Mouse (Mus musculus) CD8-positive naive resting alpha-beta T cell, adult 57 days (primary cell): Measurements from ENCODE around the gene Fpgt. TPM values are rescaled to one million over a fixed set of nuclear protein-coding genes. Genes with fewer than 3 reads are reported as not detected.

Source experiments
- total RNA-seq: library from RNA; stranded (reverse); gene quantifications from one replicate; pipeline ENCODE4 v1.2.4, GENCODE M21; 2023

Fpgt gene
- 27.2 TPM for total RNA-seq

DNA sequence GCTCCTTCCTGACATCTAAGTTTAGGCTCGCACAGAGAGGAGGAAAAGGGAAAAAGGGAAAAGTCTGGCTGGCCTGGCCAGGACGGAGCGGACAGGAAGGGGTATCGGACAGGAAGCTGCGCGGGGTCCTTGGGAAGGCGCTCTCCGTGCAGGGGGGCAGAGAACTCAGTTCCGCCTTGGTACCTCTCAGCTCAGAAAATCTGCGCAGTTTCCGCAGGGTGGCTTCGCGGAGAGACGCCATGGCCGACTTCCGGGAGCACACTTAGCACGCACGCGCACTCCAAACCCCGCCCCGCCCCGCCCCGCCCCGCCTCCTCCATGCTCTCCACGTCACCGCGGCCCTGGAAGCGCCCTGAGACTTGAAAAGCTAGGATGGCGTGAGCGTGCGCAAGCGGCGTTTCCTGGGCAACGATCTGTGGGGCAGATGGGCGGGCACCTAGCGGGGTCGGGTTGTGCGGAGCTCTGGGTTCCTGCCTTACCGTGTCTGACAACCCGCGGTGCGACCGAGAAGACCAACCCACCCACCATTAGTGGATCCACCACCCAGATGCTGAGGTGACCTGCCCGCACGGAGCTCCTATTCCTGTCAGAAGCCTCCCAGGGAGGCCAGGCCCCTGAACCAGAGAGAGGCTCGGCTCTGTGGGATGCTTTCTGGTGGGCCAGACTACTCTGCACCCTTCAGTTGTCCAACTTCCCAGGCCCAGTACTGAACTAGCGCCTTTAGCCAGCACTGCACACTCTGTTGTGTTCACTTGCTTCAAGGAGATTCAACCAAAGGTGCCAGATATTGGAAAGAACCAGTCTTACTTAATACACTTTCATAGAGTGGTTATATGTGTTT is at the start of gene Fpgt, which contains the start of gene Lrriq3:
Fpgt (minus strand) TSS at position 288 of the 841 bp plus-strand sequence.
Lrriq3 (plus strand) TSS at position 319 of the 841 bp plus-strand sequence.

DNA sequence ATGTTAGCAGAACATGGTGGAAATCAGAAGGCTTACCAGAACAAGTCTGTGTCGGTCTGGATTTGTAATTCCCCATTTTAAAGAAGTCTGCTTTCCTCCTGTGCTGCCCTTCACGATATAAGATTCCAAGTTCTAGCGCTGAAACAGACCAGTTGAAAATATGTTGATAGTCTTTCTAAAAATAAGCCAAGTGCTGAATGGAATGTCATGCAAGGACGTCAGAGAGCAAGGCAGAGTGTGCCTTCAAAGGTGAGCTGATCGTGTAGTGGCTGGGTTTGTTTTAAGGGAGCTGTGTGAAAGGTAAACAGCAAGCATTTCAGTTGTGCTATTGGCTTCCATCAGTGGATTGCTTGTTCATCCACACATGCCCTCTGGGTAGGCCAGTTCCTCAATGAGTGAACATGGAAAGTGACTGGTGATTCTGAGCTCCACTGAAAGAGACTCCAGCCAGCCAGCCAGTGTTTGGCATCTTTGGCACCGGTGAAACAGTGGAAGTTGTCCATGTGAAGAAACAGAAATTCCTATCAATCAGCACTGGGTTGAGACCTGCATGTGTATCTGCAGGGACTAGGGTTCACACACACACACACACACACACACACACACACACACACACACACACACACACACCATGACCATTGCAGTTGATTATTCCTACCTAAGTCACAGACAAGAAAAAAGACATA is 37.8 kb downstream of the Fpgt start, which contains the start of gene Tnni3k:
Tnni3k (minus strand) TSS at position 177 of the 686 bp plus-strand sequence.

Other genes with a start within 250 kb of the Fpgt start
- gene Tnni3k, start 38.0 kb downstream of the Fpgt start, total RNA-seq: not detected
- gene Lrriq3, start within 50 bp of the Fpgt start, total RNA-seq: not detected